8 mouse cellular contexts compared by ENCODE assay signal in genomic region chr11:9117358-9118049, GRCm38 (mm10). TPM values are rescaled to one million over a fixed set of nuclear protein-coding genes. Genes with fewer than 3 reads are reported as not detected.
DNase-seq lines count a peak whose midpoint lies in the region; ATAC-seq and TF ChIP-seq lines count a peak whose summit lies in the region.

No protein-coding gene starts in this region.

- no peak overlapping the region for H3K27ac ChIP-seq in CH12.LX (ENCODE audit: insufficient read depth, low read depth)
- H3K27ac ChIP-seq in heart, postnatal 0 days (ENCODE audit: low read depth), result peak overlapping the region; percentile 89

- ATAC-seq in heart, postnatal 0 days (ENCODE audit: insufficient read depth, low read depth), result peak; percentile 92

- peaks cover 2 to 4% of the 10 kb centered on the region in 2 experiments; a peak in 2 of 4 replicates for H3K4me1 ChIP-seq in CH12.LX (ENCODE audit: control insufficient read depth in 1 of 2, insufficient read depth in 2 of 2)
- H3K4me1 ChIP-seq in heart, postnatal 0 days (ENCODE audit: control insufficient read depth, insufficient read depth), result peaks cover 14% of the 10 kb centered on the region
- peaks cover 67% of the 10 kb centered on the region for H3K4me1 ChIP-seq in megakaryocyte, embryonic 14.5 days

- TF ChIP-seq RAD21 in CH12.LX (IDR thresholded peaks at IDR 0.05; ENCODE audit: low read depth, low read length), result no peak

- 0 out of 2 replicates have a peak overlapping the region, but pooled peaks have one; percentile 15 for H3K9ac ChIP-seq in CH12.LX (ENCODE audit: insufficient read depth, low read depth)
- H3K9ac ChIP-seq in heart, postnatal 0 days (replicated peaks; ENCODE audit: low read depth, low read length), result peak overlapping the region; percentile 60

- H3K9me3 ChIP-seq in CH12.LX (replicated peaks; ENCODE audit: low read length), result no peaks in the 10 kb centered on the region
- H3K9me3 ChIP-seq in heart, postnatal 0 days (replicated peaks; ENCODE audit: control insufficient read depth, low read length), result no peaks in the 10 kb centered on the region
- no peaks in the 10 kb centered on the region for H3K9me3 ChIP-seq in megakaryocyte, embryonic 14.5 days

- dilution Hi-C loops in CH12.LX (cut with MboI; ENCODE audit: extremely low pct_ligation_motif_present, extremely low pct_unique_long_range_greater_than_20kb, low sequenced_read_pairs), result no loop called here

- H3K36me3 ChIP-seq in CH12.LX (replicated peaks in 1 of 2; ENCODE audit: control insufficient read depth in 1 of 2, insufficient read depth in 1 of 2, low read length in 1 of 2), result no peaks in the 10 kb centered on the region
- H3K36me3 ChIP-seq in heart, postnatal 0 days (replicated peaks; ENCODE audit: control insufficient read depth, insufficient read depth, low read length), result no peaks in the 10 kb centered on the region
- H3K36me3 ChIP-seq in megakaryocyte, embryonic 14.5 days (replicated peaks; ENCODE audit: low read length), result no peaks in the 10 kb centered on the region

- H3K27me3 ChIP-seq in CH12.LX (replicated peaks), result peaks cover 82% of the 10 kb centered on the region
- H3K27me3 ChIP-seq in heart, postnatal 0 days (ENCODE audit: control insufficient read depth, insufficient read depth, low read length), result 0 out of 2 replicates have a peak, but pooled peaks cover 8% of the 10 kb centered on the region
- peaks cover 28% of the 10 kb centered on the region for H3K27me3 ChIP-seq in megakaryocyte, embryonic 14.5 days (replicated peaks)

- no peak for DNase-seq in CH12.LX (ENCODE audit: extremely low read depth)
- peak; percentile 84 for DNase-seq in adrenal gland, postnatal 25 days
- DNase-seq in fat pad, adult 2 months (ENCODE audit: extremely low read depth, low read depth, low spot score), result peak; percentile 33
- DNase-seq in heart, postnatal 0 days (ENCODE audit: low spot score), result peak; percentile 86
- DNase-seq in kidney, postnatal 25 days, result peak; percentile 75 to 87
- DNase-seq in yolk sac, embryonic 10.5 days (ENCODE audit: low spot score), result peak; percentile 23
- no peak for DNase-seq in right cerebral cortex, postnatal 25 days

- H3K4me2 ChIP-seq in CH12.LX (ENCODE audit: insufficient read depth, low read depth, poor library complexity, severe bottlenecking), result peak overlapping the region; percentile 95
- H3K4me2 ChIP-seq in heart, postnatal 0 days (ENCODE audit: low read depth, low read length), result peak overlapping the region; percentile 96

- TF ChIP-seq CTCF in CH12.LX (conservative IDR thresholded peaks at IDR 0.05 in 1 of 2, IDR thresholded peaks at IDR 0.05 in 1 of 2; ENCODE audit: low read depth in 2 of 2, low read length in 2 of 2), result no peak
- no peak for TF ChIP-seq CTCF in heart, postnatal 0 days (IDR thresholded peaks at IDR 0.05; ENCODE audit: low read depth)

- H3K79me2 ChIP-seq in CH12.LX (replicated peaks; ENCODE audit: control insufficient read depth, extremely low read depth, insufficient read depth, poor library complexity, severe bottlenecking), result no peaks in the 10 kb centered on the region

- no peak for TF ChIP-seq EP300 in CH12.LX (IDR thresholded peaks at IDR 0.05; ENCODE audit: low read length)
- peak; percentile 21; the same call in 1 of the 2 replicates for TF ChIP-seq EP300 in heart, postnatal 0 days (IDR thresholded peaks at IDR 0.05; ENCODE audit: low read depth)

- H3K4me3 ChIP-seq in CH12.LX (replicated peaks in 1 of 3; ENCODE audit: low read depth in 2 of 3, low read length in 2 of 3, poor library complexity in 1 of 3), result peak overlapping the region in 2 of 3 experiments; percentile 3 to 50
- peak overlapping the region; percentile 67 for H3K4me3 ChIP-seq in heart, postnatal 0 days (ENCODE audit: low read depth, low read length)
- peak overlapping the region; percentile 92 for H3K4me3 ChIP-seq in megakaryocyte, embryonic 14.5 days (replicated peaks)

- in situ Hi-C loops in CH12.LX (cut with MboI; ENCODE audit: low pct_ligation_motif_present, low pct_unique_long_range_greater_than_20kb, low sequenced_read_pairs), result no loop called here

- 2% methylated on average over 13 of the region's 13 CpGs for WGBS in heart, postnatal 0 days

- TF ChIP-seq POLR2A in CH12.LX (IDR thresholded peaks at IDR 0.05; ENCODE audit: low read depth, low read length), result no peak

TF ChIP-seq in CH12.LX, 34 proteins besides CTCF, POLR2A, EP300 and RAD21:
- TF ChIP-seq E2F4 (IDR thresholded peaks at IDR 0.05; ENCODE audit: insufficient replicate concordance, low read depth, low read length), result no peak
- TF ChIP-seq USF1 (IDR thresholded peaks at IDR 0.05; ENCODE audit: low read depth, low read length), result no peak
- TF ChIP-seq NRF1 (IDR thresholded peaks at IDR 0.05; ENCODE audit: low read depth, low read length), result peak; percentile 51; the same call in 1 of the 2 replicates
- 0 out of 2 replicates have a peak, but pooled peaks have one; percentile 21 for TF ChIP-seq MXI1 (IDR thresholded peaks at IDR 0.05; ENCODE audit: low read depth, low read length)
- peak; percentile 15; the same call in 1 of the 2 replicates for TF ChIP-seq ZNF384 (IDR thresholded peaks at IDR 0.05; ENCODE audit: low read depth, low read length)

RNA-seq across cellular contexts. Expression of gene Upp1, which starts 0.4 kb away (rescaled TPM):
- 0.21 TPM in 1 of 2 replicates, not detected in the other for total RNA-seq in CH12.LX (2012; rRNA removed)
- not detected in 2 replicates for total RNA-seq in CH12.LX (2014; rRNA removed)
- polyA plus RNA-seq in CH12.LX (2012; ENCODE audit: insufficient read length, low read depth), result not detected in 2 replicates
- total RNA-seq in adrenal gland, postnatal 25 days (2021), result 7.9 and 9.1 TPM in 2 replicates
- total RNA-seq in heart, postnatal 0 days (2014; rRNA removed; ENCODE audit: low replicate concordance), result 63.2 and 81.4 TPM in 2 replicates
- polyA plus RNA-seq in heart, postnatal 0 days (2015; fragmentation: Nextera tagmentation; extraction: Ambion mirVana), result 65.0 and 73.4 TPM in 2 replicates
- 0.41 TPM in 1 of 2 replicates, not detected in the other for polyA plus RNA-seq in megakaryocyte, embryonic 14.5 days (2012; ENCODE audit: insufficient read depth, low replicate concordance)

Comparison
In these comparisons a context has a peak if more than half of its experiments do, and no peak if none do; other contexts are left out.
1. DNase-seq: peak in adrenal gland, postnatal 25 days (single experiment), fat pad, adult 2 months (single experiment), heart, postnatal 0 days (single experiment), kidney, postnatal 25 days (2 of 2) and yolk sac, embryonic 10.5 days (single experiment); none in CH12.LX (single experiment) and right cerebral cortex, postnatal 25 days (single experiment).
2. H3K4me3 ChIP-seq: peak in every context shown above with its lines; median percentile 92 in megakaryocyte, embryonic 14.5 days; 67 in heart, postnatal 0 days; 26 in CH12.LX.